Mouse (Mus musculus) limb, embryonic 15.5 days (tissue): ENCODE data around the gene Garem2. TPM values are rescaled to one million over a fixed set of nuclear protein-coding genes. Genes with fewer than 3 reads are reported as not detected.

ENCODE experiments used
- ATAC-seq: fragments of 200-750 bp; cut with Nextera tagmentation; 2 replicates; pipeline ENCODE4 v1.8.0; 2017; ENCODE audit warnings: low read depth, moderate TSS enrichment; ENCODE audit not compliant: insufficient number of reproducible peaks, low FRiP score, low TSS enrichment
- H3K27ac ChIP-seq: fragments of 300-500 bp; sonication (generic); 2 replicates; pipeline ENCODE4 v1.5.1; 2015; ENCODE audit warnings: moderate library complexity, mild to moderate bottlenecking, inconsistent platforms
- H3K27me3 ChIP-seq: fragments of 300-500 bp; sonication (generic); 2 replicates; pipeline ENCODE4 v1.6.1; 2015; ENCODE audit warnings: inconsistent platforms
- H3K36me3 ChIP-seq: fragments of 300-500 bp; sonication (generic); 2 replicates; pipeline ENCODE4 v1.6.1; 2015; ENCODE audit warnings: inconsistent platforms
- H3K4me1 ChIP-seq: fragments of 300-500 bp; sonication (generic); 2 replicates; pipeline ENCODE4 v1.6.1; 2015; ENCODE audit warnings: inconsistent platforms
- H3K4me2 ChIP-seq: fragments of 300-500 bp; sonication (generic); 2 replicates; pipeline ENCODE4 v1.6.1; 2015; ENCODE audit warnings: mild to moderate bottlenecking, inconsistent platforms
- H3K4me3 ChIP-seq: fragments of 300-500 bp; sonication (generic); 2 replicates; pipeline ENCODE4 v1.5.1; 2015; ENCODE audit warnings: mild to moderate bottlenecking, inconsistent platforms
- H3K9ac ChIP-seq: fragments of 300-500 bp; sonication (generic); 2 replicates; pipeline ENCODE4 v1.6.1; 2015; ENCODE audit warnings: inconsistent platforms
- H3K9me3 ChIP-seq: fragments of 300-500 bp; sonication (generic); 2 replicates; pipeline ENCODE4 v1.6.1; 2016; ENCODE audit warnings: inconsistent platforms
- WGBS: fragments of 180-500 bp; shearing (Covaris S2); methylation state at CpG from one replicate; pipeline ENCODE4 v1.1.7; 2015; 5-methylcytosine and 5-hydroxymethylcytosine counted together
- polyA plus RNA-seq: library from polyadenylated mRNA; unstranded; fragments of >200 nt; fragmentation: Nextera tagmentation; extraction: Ambion mirVana; gene quantifications from 2 replicates; pipeline ENCODE4 v1.2.1, GENCODE M21; 2015

Garem2 gene
- polyA plus RNA-seq, 1 experiment from 2014 or later, result 0.41 TPM

GRCm38 (mm10) chr5:30103340-30103739, 1.6 kb upstream of the Garem2 start:
- Histone ChIP-seq H3K9me3 (no peaks in the 10 kb centered on the region; the same call in 1 of the 2 replicates), H3K27ac (no peak overlapping the region), H3K4me1 (peaks cover 24% of the 10 kb centered on the region), H3K27me3 (peaks cover 57% of the 10 kb centered on the region), H3K4me2 (no peak overlapping the region), H3K9ac (no peak overlapping the region), H3K4me3 (no peak overlapping the region), H3K36me3 (no peaks in the 10 kb centered on the region)
- WGBS, result 66% methylated on average over 3 of the region's 3 CpGs
- no peak for ATAC-seq

DNA sequence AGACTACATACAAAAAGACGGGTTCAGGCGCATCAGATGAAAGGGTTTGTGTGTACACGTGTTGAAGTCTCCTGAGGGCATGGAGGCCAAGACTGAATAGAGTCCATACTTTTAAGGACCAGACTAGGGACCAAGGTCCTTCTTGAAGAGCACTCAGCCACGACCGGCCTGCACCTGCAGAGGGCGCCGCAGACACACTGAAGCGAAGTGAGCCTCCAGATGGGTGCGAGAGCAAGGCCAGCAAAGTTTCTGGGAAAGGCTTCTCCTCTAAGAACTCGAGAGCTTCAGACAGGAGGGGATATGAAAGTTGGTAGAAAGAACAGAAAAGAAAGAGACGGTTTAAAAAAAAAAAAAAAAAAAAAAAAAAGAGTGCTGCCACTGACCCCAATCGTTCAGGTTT, 622 bp upstream of the Garem2 start:
- Histone ChIP-seq H3K4me1 (peaks cover 24% of the 10 kb centered on the region), H3K9ac (no peak overlapping the region), H3K4me2 (peak overlapping the region; percentile 88), H3K36me3 (no peaks in the 10 kb centered on the region), H3K4me3 (peak overlapping the region; percentile 52), H3K27ac (no peak overlapping the region), H3K27me3 (peaks cover 57% of the 10 kb centered on the region), H3K9me3 (no peaks in the 10 kb centered on the region; the same call in 1 of the 2 replicates)
- no peak for ATAC-seq
- 3% methylated on average over 11 of the region's 12 CpGs for WGBS

DNA sequence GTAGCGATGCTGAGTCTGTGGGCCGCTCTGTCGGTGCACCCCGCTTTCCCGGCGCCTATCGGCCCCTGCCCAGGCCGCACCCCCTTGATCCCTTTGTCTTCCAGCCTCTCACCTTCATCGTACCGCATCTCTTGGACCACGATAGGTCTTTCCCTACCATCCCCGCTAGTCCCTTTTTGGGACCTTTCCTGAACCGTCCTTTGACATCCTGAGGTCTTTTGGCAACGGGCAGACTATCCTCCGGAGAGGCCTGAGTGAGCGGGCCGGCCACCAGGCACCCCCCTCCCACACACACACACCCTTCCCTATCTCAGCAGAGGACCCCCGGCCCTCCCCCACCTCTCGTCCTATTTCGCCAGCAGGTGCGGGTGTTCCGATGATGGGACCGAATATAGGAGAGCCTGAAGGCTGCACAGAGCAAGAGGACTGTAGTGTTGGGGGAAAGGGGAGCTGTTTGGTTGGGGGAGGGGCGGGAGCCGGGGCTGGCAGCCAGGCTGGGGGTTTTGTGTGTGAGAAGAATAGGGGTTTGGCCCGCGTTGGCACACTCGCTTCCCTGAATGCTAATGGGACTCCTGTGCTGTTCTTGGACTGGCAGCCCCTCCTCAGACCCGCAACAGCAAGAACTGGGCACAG, 823 bp downstream of the Garem2 start, which contains the start of gene 3110082J24Rik:
Gene 3110082J24Rik (minus strand): TSS at position 419 of the 633 bp plus-strand sequence.
- H3K9me3 ChIP-seq, result no peaks in the 10 kb centered on the region; the same call in 1 of the 2 replicates
- 0 out of 2 replicates have a peak within 1 kb of the TSS, but pooled peaks have one; percentile 39 for H3K9ac ChIP-seq
- no peak for ATAC-seq
- H3K36me3 ChIP-seq, result no peaks in the 10 kb centered on the region
- H3K4me2 ChIP-seq, result peak within 1 kb of the TSS; percentile 88
- no peak within 1 kb of the TSS for H3K27ac ChIP-seq
- H3K4me1 ChIP-seq, result peaks cover 28% of the 10 kb centered on the region
- peaks cover 71% of the 10 kb centered on the region for H3K27me3 ChIP-seq
- WGBS, result 2% methylated on average over 29 of the region's 29 CpGs
- peak within 1 kb of the TSS; percentile 52 for H3K4me3 ChIP-seq

- no peaks in the 10 kb centered on the region for H3K36me3 ChIP-seq
- H3K9ac ChIP-seq, result no peak overlapping the region
- peaks cover 81% of the 10 kb centered on the region for H3K27me3 ChIP-seq
- H3K27ac ChIP-seq, result no peak overlapping the region
- no peak overlapping the region for H3K4me3 ChIP-seq
- no peaks in the 10 kb centered on the region; the same call in 1 of the 2 replicates for H3K9me3 ChIP-seq
- no peak overlapping the region for H3K4me2 ChIP-seq
- ATAC-seq, result no peak
- H3K4me1 ChIP-seq, result peaks cover 37% of the 10 kb centered on the region
- 29% methylated on average over 2 of the region's 2 CpGs for WGBS
Measured at GRCm38 (mm10) chr5:30106756-30107155, 1.8 kb downstream of the Garem2 start.

DNA sequence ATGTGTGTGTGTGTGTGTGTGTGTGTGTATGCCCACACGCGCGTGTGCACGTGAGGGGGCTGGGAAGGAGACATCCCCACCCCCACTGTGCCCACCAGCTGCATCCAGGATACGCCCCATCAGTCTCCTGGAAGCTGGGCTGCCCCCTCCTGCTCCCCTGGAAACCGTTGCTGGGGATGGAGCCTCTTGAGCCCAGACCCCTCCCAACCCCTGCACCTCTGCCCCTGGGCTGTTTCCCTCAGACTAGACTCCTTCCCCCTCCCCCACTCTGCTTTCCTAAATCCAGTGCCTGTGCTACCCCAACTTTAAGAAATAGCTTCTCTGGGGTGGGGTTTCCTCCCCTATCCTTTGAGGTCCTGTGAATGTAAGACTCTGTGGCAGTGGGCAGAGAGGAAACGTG, 2.2 kb downstream of the Garem2 start:
- no peak for ATAC-seq
- Histone ChIP-seq H3K4me3 (no peak overlapping the region), H3K4me1 (peaks cover 37% of the 10 kb centered on the region), H3K9me3 (no peaks in the 10 kb centered on the region; the same call in 1 of the 2 replicates), H3K27ac (no peak overlapping the region), H3K9ac (no peak overlapping the region), H3K4me2 (no peak overlapping the region), H3K36me3 (no peaks in the 10 kb centered on the region), H3K27me3 (peaks cover 85% of the 10 kb centered on the region)
- WGBS, result 11% methylated on average over 7 of the region's 7 CpGs

DNA sequence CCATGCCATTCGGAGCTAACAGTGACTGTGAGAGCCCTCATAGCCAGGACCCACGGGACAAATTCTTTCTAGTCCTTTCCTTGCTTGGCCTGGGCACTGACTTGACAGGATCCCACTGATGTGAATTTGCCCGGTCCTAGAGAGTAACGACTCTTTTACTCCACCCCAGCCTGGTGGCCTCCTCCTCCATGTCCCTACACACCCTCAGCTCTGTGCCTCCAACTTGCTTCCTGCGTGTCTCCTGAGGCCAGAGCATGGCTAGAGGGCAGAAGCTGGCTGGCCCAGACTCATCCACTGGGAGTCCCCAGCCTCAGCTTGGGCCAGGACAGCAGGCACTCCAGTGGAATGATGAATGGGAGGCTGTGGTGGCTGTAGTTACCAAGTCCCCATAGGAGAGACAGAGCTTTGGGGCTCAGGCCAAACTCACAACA, 2.7 kb downstream of the Garem2 start:
- H3K4me3 ChIP-seq, result no peak overlapping the region
- H3K4me1 ChIP-seq, result peaks cover 37% of the 10 kb centered on the region
- H3K9ac ChIP-seq, result no peak overlapping the region
- H3K36me3 ChIP-seq, result no peaks in the 10 kb centered on the region
- ATAC-seq, result no peak
- H3K4me2 ChIP-seq, result no peak overlapping the region
- WGBS, result 13% methylated on average over 5 of the region's 5 CpGs
- no peak overlapping the region for H3K27ac ChIP-seq
- no peaks in the 10 kb centered on the region; the same call in 1 of the 2 replicates for H3K9me3 ChIP-seq
- H3K27me3 ChIP-seq, result peaks cover 86% of the 10 kb centered on the region

- Histone ChIP-seq H3K4me1 (peaks cover 37% of the 10 kb centered on the region), H3K9ac (no peak overlapping the region), H3K4me2 (no peak overlapping the region), H3K27me3 (peaks cover 86% of the 10 kb centered on the region), H3K27ac (no peak overlapping the region), H3K36me3 (no peaks in the 10 kb centered on the region), H3K9me3 (no peaks in the 10 kb centered on the region; the same call in 1 of the 2 replicates), H3K4me3 (no peak overlapping the region)
- 71% methylated on average over 6 of the region's 6 CpGs for WGBS
- ATAC-seq, result no peak
Measured at GRCm38 (mm10) chr5:30108233-30108632, 3.3 kb downstream of the Garem2 start.

GRCm38 (mm10) chr5:30109899-30110298, 4.9 kb downstream of the Garem2 start:
- no peaks in the 10 kb centered on the region for H3K36me3 ChIP-seq
- no peak overlapping the region for H3K4me2 ChIP-seq
- H3K27ac ChIP-seq, result no peak overlapping the region
- no peak overlapping the region for H3K9ac ChIP-seq
- H3K4me1 ChIP-seq, result peaks cover 45% of the 10 kb centered on the region
- 41% methylated on average over 2 of the region's 2 CpGs for WGBS
- H3K9me3 ChIP-seq, result no peaks in the 10 kb centered on the region; the same call in 1 of the 2 replicates
- ATAC-seq, result no peak
- H3K4me3 ChIP-seq, result no peak overlapping the region
- H3K27me3 ChIP-seq, result peaks cover 88% of the 10 kb centered on the region

DNA sequence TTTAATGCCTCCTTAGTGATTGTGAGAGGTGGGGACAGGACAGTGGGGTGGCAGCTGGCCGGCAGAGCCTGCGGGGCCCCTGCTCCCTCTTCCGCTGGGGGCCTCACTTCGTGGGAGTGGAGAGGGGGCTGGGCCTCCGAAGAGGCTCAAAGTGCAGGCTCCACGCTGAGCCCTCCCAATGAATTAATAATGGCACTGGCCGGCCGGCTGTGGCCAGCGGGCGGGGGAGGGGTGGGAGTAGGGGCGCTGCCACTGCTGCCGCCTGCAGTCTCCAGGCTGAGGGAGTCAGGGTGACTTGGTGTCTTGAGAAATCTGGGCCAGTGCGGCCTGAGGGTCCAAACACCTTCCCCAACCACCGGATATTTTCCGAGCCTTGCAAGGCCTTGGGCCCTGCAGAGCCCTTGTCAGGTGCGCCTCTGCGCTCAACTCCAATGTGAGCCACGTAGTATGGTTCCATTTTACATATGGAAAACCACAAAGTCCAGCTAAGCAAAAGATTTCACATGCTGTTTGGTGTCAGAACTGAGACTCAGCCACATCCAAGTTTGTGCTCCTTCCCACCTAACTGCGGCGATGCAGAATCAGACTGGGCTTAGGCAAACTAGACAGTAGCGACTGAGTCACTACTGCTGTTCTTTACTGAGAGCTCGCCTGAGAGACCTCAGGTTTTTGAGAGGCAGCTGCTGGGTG, 5.6 kb downstream of the Garem2 start:
- H3K9me3 ChIP-seq, result no peaks in the 10 kb centered on the region; the same call in 1 of the 2 replicates
- ATAC-seq, result no peak
- peak overlapping the region; percentile 11; the same call in 1 of the 2 replicates for H3K4me3 ChIP-seq
- H3K27ac ChIP-seq, result no peak overlapping the region
- H3K4me2 ChIP-seq, result peak overlapping the region; percentile 34
- WGBS, result 9% methylated on average over 22 of the region's 22 CpGs
- H3K27me3 ChIP-seq, result peaks cover 88% of the 10 kb centered on the region
- H3K36me3 ChIP-seq, result no peaks in the 10 kb centered on the region
- H3K4me1 ChIP-seq, result peaks cover 41% of the 10 kb centered on the region
- H3K9ac ChIP-seq, result 0 out of 2 replicates have a peak overlapping the region, but pooled peaks have one; percentile 7

GRCm38 (mm10) chr5:30111126-30111525, 6.2 kb downstream of the Garem2 start:
- ATAC-seq, result no peak
- H3K27me3 ChIP-seq, result peaks cover 88% of the 10 kb centered on the region
- 3% methylated on average over 18 of the region's 18 CpGs for WGBS
- 0 out of 2 replicates have a peak overlapping the region, but pooled peaks have one; percentile 7 for H3K9ac ChIP-seq
- no peaks in the 10 kb centered on the region for H3K36me3 ChIP-seq
- H3K4me2 ChIP-seq, result peak overlapping the region; percentile 34
- no peak overlapping the region for H3K27ac ChIP-seq
- peak overlapping the region; percentile 11; the same call in 1 of the 2 replicates for H3K4me3 ChIP-seq
- no peaks in the 10 kb centered on the region; the same call in 1 of the 2 replicates for H3K9me3 ChIP-seq
- peaks cover 35% of the 10 kb centered on the region for H3K4me1 ChIP-seq

DNA sequence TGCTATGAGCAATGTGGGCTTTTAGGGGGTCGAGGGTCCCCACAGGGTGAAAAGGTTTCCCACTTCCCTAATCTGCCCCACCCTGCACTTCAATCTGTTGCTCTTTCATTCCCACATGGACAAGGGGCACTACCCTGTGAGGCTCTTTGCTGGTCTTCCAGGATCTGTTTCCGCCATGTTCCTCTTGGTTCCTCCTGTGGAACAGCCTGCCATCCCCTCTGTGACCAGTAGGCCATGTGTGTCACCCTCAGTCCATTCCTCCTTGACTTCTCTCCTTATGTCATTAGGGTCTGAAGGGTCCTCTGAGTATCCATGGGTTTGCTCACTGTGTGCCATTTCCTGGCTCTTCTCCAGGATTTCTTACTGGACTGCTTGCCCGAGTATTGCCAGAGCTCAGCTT, 6.8 kb downstream of the Garem2 start:
- H3K4me2 ChIP-seq, result no peak overlapping the region
- H3K27me3 ChIP-seq, result peaks cover 88% of the 10 kb centered on the region
- no peak for ATAC-seq
- peaks cover 4% of the 10 kb centered on the region; the same call in 1 of the 2 replicates for H3K36me3 ChIP-seq
- H3K27ac ChIP-seq, result no peak overlapping the region
- H3K4me1 ChIP-seq, result peaks cover 33% of the 10 kb centered on the region
- no peaks in the 10 kb centered on the region for H3K9me3 ChIP-seq
- H3K4me3 ChIP-seq, result no peak overlapping the region
- WGBS, result 66% methylated on average over 3 of the region's 3 CpGs
- no peak overlapping the region for H3K9ac ChIP-seq

GRCm38 (mm10) chr5:30112533-30113068, 7.6 kb downstream of the Garem2 start:
- Histone ChIP-seq H3K4me1 (peaks cover 28% of the 10 kb centered on the region), H3K27ac (no peak overlapping the region), H3K4me3 (no peak overlapping the region), H3K36me3 (peaks cover 11% of the 10 kb centered on the region; the same call in 1 of the 2 replicates), H3K27me3 (peaks cover 81% of the 10 kb centered on the region), H3K9me3 (no peaks in the 10 kb centered on the region), H3K9ac (no peak overlapping the region), H3K4me2 (no peak overlapping the region)
- ATAC-seq, result no peak
- 85% methylated on average over 3 of the region's 3 CpGs for WGBS
